Mouse (Mus musculus): ENCODE data around the gene 4833427G06Rik. TPM values are rescaled to one million over a fixed set of nuclear protein-coding genes. Genes with fewer than 3 reads are reported as not detected.

4833427G06Rik gene
- total and polyA plus RNA-seq, 3 experiments = not detected

- Histone ChIP-seq H3K27me3 (ENCODE audit: control insufficient read depth in 1 of 2, insufficient read depth in 2 of 2, low read length in 2 of 2) (peaks cover 3 to 4% of the 10 kb centered on the region in 2 experiments; a peak in 1 of 4 replicates), H3K9me3 (replicated peaks; ENCODE audit: insufficient read depth, low read length) (no peaks in the 10 kb centered on the region), H3K79me2 (ENCODE audit: control insufficient read depth, insufficient read depth, low read length, poor library complexity) (no peaks in the 10 kb centered on the region), H3K9ac (ENCODE audit: control insufficient read depth, low read depth, low read length, poor library complexity, severe bottlenecking) (no peak overlapping the region), H3K27ac (ENCODE audit: control insufficient read depth, low read depth, low read length) (no peak overlapping the region), H3K4me1 (ENCODE audit: control insufficient read depth in 1 of 2, insufficient read depth in 2 of 2, low read length in 2 of 2) (no peaks in the 10 kb centered on the region; a peak in 1 of 4 replicates), H3K4me3 (ENCODE audit: control insufficient read depth in 1 of 2, insufficient read depth in 1 of 2, low read depth in 2 of 2, low read length in 2 of 2) (no peak overlapping the region), H3K36me3 (ENCODE audit: control insufficient read depth in 1 of 2, insufficient read depth in 2 of 2, low read length in 2 of 2) (no peaks in the 10 kb centered on the region)
- no peak for TF ChIP-seq MEF2A (IDR thresholded peaks at IDR 0.05; ENCODE audit: extremely low read depth, insufficient replicate concordance, low read depth, low read length, poor library complexity, severe bottlenecking)
- TF ChIP-seq ZMIZ1 (IDR thresholded peaks at IDR 0.05; ENCODE audit: low read depth, low read length) = no peak
- no peak for TF ChIP-seq POLR2AphosphoS2 (IDR thresholded peaks at IDR 0.05; ENCODE audit: low read length)
- TF ChIP-seq MAFK (IDR thresholded peaks at IDR 0.05; ENCODE audit: borderline replicate concordance, low read depth, low read length) = no peak
- no peak for TF ChIP-seq ZC3H11A (IDR thresholded peaks at IDR 0.05; ENCODE audit: low read depth, low read length)
- TF ChIP-seq ZNF384 (IDR thresholded peaks at IDR 0.05; ENCODE audit: low read depth, low read length) = no peak
- TF ChIP-seq MYC (IDR thresholded peaks at IDR 0.05; ENCODE audit: low read depth, low read length) = no peak
- no peak for TF ChIP-seq TBP (IDR thresholded peaks at IDR 0.05; ENCODE audit: low read depth, low read length)
- no peak for TF ChIP-seq CTCF (IDR thresholded peaks at IDR 0.05 in 2 of 3, conservative IDR thresholded peaks at IDR 0.05 in 1 of 3; ENCODE audit: control insufficient read depth in 1 of 3, insufficient read depth in 1 of 3, low read depth in 2 of 3, low read length in 3 of 3, poor library complexity in 1 of 3, severe bottlenecking in 1 of 3)
- no peak for DNase-seq (ENCODE audit: low read depth, low spot score)
Observed at GRCm38 (mm10) chr9:51076300-51076978, 25.4 kb downstream of the 4833427G06Rik start.

- Histone ChIP-seq H3K79me2 (ENCODE audit: control insufficient read depth, insufficient read depth, low read length, poor library complexity) (no peaks in the 10 kb centered on the region), H3K4me1 (ENCODE audit: control insufficient read depth in 1 of 2, insufficient read depth in 2 of 2, low read length in 2 of 2) (peaks cover 0 to under 1% of the 10 kb centered on the region in 2 experiments; a peak in 1 of 4 replicates), H3K9ac (ENCODE audit: control insufficient read depth, low read depth, low read length, poor library complexity, severe bottlenecking) (no peak overlapping the region), H3K4me3 (ENCODE audit: control insufficient read depth in 1 of 2, insufficient read depth in 1 of 2, low read depth in 2 of 2, low read length in 2 of 2) (no peak overlapping the region), H3K27ac (ENCODE audit: control insufficient read depth, low read depth, low read length) (no peak overlapping the region), H3K27me3 (ENCODE audit: control insufficient read depth in 1 of 2, insufficient read depth in 2 of 2, low read length in 2 of 2) (peaks cover 4% of the 10 kb centered on the region in 2 experiments; a peak in 2 of 4 replicates), H3K36me3 (ENCODE audit: control insufficient read depth in 1 of 2, insufficient read depth in 2 of 2, low read length in 2 of 2) (no peaks in the 10 kb centered on the region), H3K9me3 (replicated peaks; ENCODE audit: insufficient read depth, low read length) (no peaks in the 10 kb centered on the region)
- no peak for DNase-seq (ENCODE audit: low read depth, low spot score)
- TF ChIP-seq NELFE (IDR thresholded peaks at IDR 0.05; ENCODE audit: low read depth, low read length) (no peak), POLR2AphosphoS5 (IDR thresholded peaks at IDR 0.05; ENCODE audit: borderline replicate concordance, low read depth, low read length) (no peak), ZC3H11A (IDR thresholded peaks at IDR 0.05; ENCODE audit: low read depth, low read length) (no peak), GATA1 (IDR thresholded peaks at IDR 0.05; ENCODE audit: low read depth, low read length) (no peak), EP300 (IDR thresholded peaks at IDR 0.05; ENCODE audit: low read depth in 1 of 2, low read length in 2 of 2) (no peak), ZMIZ1 (IDR thresholded peaks at IDR 0.05; ENCODE audit: low read depth, low read length) (no peak), MYC (IDR thresholded peaks at IDR 0.05; ENCODE audit: low read depth, low read length) (no peak)
Observed at GRCm38 (mm10) chr9:51075780-51076179, 26.1 kb downstream of the 4833427G06Rik start.

Data from MEL (cell line).